ENCODE assay signal across 9 mouse cellular contexts in genomic region chr11:53796409-53797151, GRCm38 (mm10). TPM values are rescaled to one million over a fixed set of nuclear protein-coding genes. Genes with fewer than 3 reads are reported as not detected.
DNase-seq lines count a peak whose midpoint lies in the region; ATAC-seq and TF ChIP-seq lines count a peak whose summit lies in the region.
"Had no signal": no experiment of that assay in that cellular context is flagged by ENCODE, and none has a peak within 500 bp of the region (broad histone marks: within the 10 kb centered on the region; RNA-seq: fewer than 3 reads in every experiment).

No protein-coding gene starts in this region.

- no peak overlapping the region for H3K4me3 ChIP-seq in kidney, embryonic 14.5 days (ENCODE audit: low read length)
- H3K4me3 ChIP-seq in midbrain, postnatal 0 days (ENCODE audit: low read depth, low read length): no peak overlapping the region
- H3K4me3 ChIP-seq in forebrain, embryonic 15.5 days: no peak overlapping the region

- WGBS in kidney, embryonic 14.5 days: 53% methylated on average over 12 of the region's 12 CpGs
- WGBS in midbrain, postnatal 0 days: 52% methylated on average over 12 of the region's 12 CpGs
- 70% methylated on average over 12 of the region's 12 CpGs for WGBS in forebrain, embryonic 15.5 days

- no peak overlapping the region for H3K9ac ChIP-seq in kidney, embryonic 14.5 days (ENCODE audit: low read depth, low read length)
- H3K9ac ChIP-seq in midbrain, postnatal 0 days (replicated peaks; ENCODE audit: low read length, poor library complexity, severe bottlenecking): no peak overlapping the region
- H3K9ac ChIP-seq in forebrain, embryonic 15.5 days (replicated peaks): no peak overlapping the region

- no peak overlapping the region for H3K4me2 ChIP-seq in kidney, embryonic 14.5 days (replicated peaks; ENCODE audit: low read depth, low read length)
- no peak overlapping the region; the same call in 1 of the 2 replicates for H3K4me2 ChIP-seq in midbrain, postnatal 0 days (ENCODE audit: low read depth, low read length, poor library complexity, severe bottlenecking)
- H3K4me2 ChIP-seq in forebrain, embryonic 15.5 days (replicated peaks): no peak overlapping the region

- H3K36me3 ChIP-seq in kidney, embryonic 14.5 days (ENCODE audit: control insufficient read depth, insufficient read depth, low read length): no peaks in the 10 kb centered on the region
- no peaks in the 10 kb centered on the region for H3K36me3 ChIP-seq in midbrain, postnatal 0 days (ENCODE audit: insufficient read depth, low read length)
- H3K36me3 ChIP-seq in forebrain, embryonic 15.5 days: no peaks in the 10 kb centered on the region

- H3K27ac ChIP-seq in kidney, embryonic 14.5 days (ENCODE audit: low read depth, low read length): no peak overlapping the region
- 0 out of 2 replicates have a peak overlapping the region, but pooled peaks have one; percentile 12 for H3K27ac ChIP-seq in midbrain, postnatal 0 days (ENCODE audit: low read depth, low read length)
- no peak overlapping the region for H3K27ac ChIP-seq in forebrain, embryonic 15.5 days (replicated peaks)

- peak; percentile 74 for DNase-seq in kidney, adult 11 months
- DNase-seq in NIH3T3 (ENCODE audit: low read depth): peak; percentile 80
- peak; percentile 82 to 89 for DNase-seq in heart, adult 18-20 months
- peak; percentile 73 for DNase-seq in kidney, postnatal 10 days
- DNase-seq in midbrain, postnatal 0 days (ENCODE audit: low spot score): peak; percentile 18
- no peak for DNase-seq in right cerebral cortex, postnatal 36 days (ENCODE audit: low spot score in 2 of 2)

- peaks cover 37% of the 10 kb centered on the region for H3K4me1 ChIP-seq in kidney, embryonic 14.5 days (ENCODE audit: control insufficient read depth, insufficient read depth, low read length)
- H3K4me1 ChIP-seq in midbrain, postnatal 0 days (ENCODE audit: insufficient read depth, low read length): peaks cover 7% of the 10 kb centered on the region; the same call in 1 of the 2 replicates
- 0 out of 2 replicates have a peak, but pooled peaks cover 7% of the 10 kb centered on the region for H3K4me1 ChIP-seq in forebrain, embryonic 15.5 days

- H3K27me3 ChIP-seq in kidney, embryonic 14.5 days (ENCODE audit: control insufficient read depth, insufficient read depth, low read length): no peaks in the 10 kb centered on the region
- no peaks in the 10 kb centered on the region for H3K27me3 ChIP-seq in midbrain, postnatal 0 days (ENCODE audit: insufficient read depth, low read length)
- H3K27me3 ChIP-seq in forebrain, embryonic 15.5 days: no peaks in the 10 kb centered on the region

- TF ChIP-seq CTCF in midbrain, postnatal 0 days (IDR thresholded peaks at IDR 0.05): no peak

- no peaks in the 10 kb centered on the region for H3K9me3 ChIP-seq in kidney, embryonic 14.5 days (ENCODE audit: control insufficient read depth, low read length)
- no peaks in the 10 kb centered on the region for H3K9me3 ChIP-seq in midbrain, postnatal 0 days (ENCODE audit: low read length)
- no peaks in the 10 kb centered on the region for H3K9me3 ChIP-seq in forebrain, embryonic 15.5 days

- ATAC-seq in kidney, embryonic 14.5 days (ENCODE audit: low FRiP score, low TSS enrichment): no peak
- no peak for ATAC-seq in midbrain, postnatal 0 days (ENCODE audit: low FRiP score)
- no peak for ATAC-seq in forebrain, embryonic 15.5 days (replicated peaks)

RNA-seq across cellular contexts. Expression of gene Gm17334, which starts 23.6 kb away (rescaled TPM):
- 0.44 TPM in 1 of 2 replicates, not detected in the other for polyA plus RNA-seq in kidney, embryonic 14.5 days (2014; fragmentation: Nextera tagmentation; extraction: Ambion mirVana)
- under 1 TPM in 1 of 2 experiments, not detected in 1; 0.30 TPM for total RNA-seq in heart, adult 18-20 months (2021)
- 0.57 TPM in 1 of 2 replicates, not detected in the other for total RNA-seq in midbrain, postnatal 0 days (2014; rRNA removed)
- polyA plus RNA-seq in midbrain, postnatal 0 days (2015; fragmentation: Nextera tagmentation; extraction: Ambion mirVana): not detected in 2 replicates
- polyA plus RNA-seq in forebrain, embryonic 15.5 days (2015; fragmentation: Nextera tagmentation; extraction: Ambion mirVana): not detected in 2 replicates
- total RNA-seq: MEL had no signal

RNA-seq across cellular contexts. Expression of gene Irf1, which starts 26.8 kb away (rescaled TPM):
- 9.7 and 13.2 TPM in 2 replicates for polyA plus RNA-seq in kidney, embryonic 14.5 days (2014; fragmentation: Nextera tagmentation; extraction: Ambion mirVana)
- total RNA-seq in heart, adult 18-20 months (2021): 10 to 100 TPM; 18.7 to 23.9 TPM
- 0.93 and 3.2 TPM in 2 replicates for total RNA-seq in midbrain, postnatal 0 days (2014; rRNA removed)
- 3.2 and 4.0 TPM in 2 replicates for polyA plus RNA-seq in midbrain, postnatal 0 days (2015; fragmentation: Nextera tagmentation; extraction: Ambion mirVana)
- 2.9 and 3.3 TPM in 2 replicates for polyA plus RNA-seq in forebrain, embryonic 15.5 days (2015; fragmentation: Nextera tagmentation; extraction: Ambion mirVana)

Comparison
In these comparisons a context has a peak if more than half of its experiments do, and no peak if none do; other contexts are left out.
1. DNase-seq: peak in kidney, adult 11 months (single experiment), NIH3T3 (single experiment), heart, adult 18-20 months (2 of 2), kidney, postnatal 10 days (single experiment) and midbrain, postnatal 0 days (single experiment); none in right cerebral cortex, postnatal 36 days (0 of 2).